Mouse (Mus musculus) cerebellum, adult 9-11 months (tissue): ENCODE results near the gene Gpd2.

Experiments used
- DNase-seq: peaks from one replicate; pipeline ENCODE4 v3.0.0; 2022

The Gpd2 gene

DNA sequence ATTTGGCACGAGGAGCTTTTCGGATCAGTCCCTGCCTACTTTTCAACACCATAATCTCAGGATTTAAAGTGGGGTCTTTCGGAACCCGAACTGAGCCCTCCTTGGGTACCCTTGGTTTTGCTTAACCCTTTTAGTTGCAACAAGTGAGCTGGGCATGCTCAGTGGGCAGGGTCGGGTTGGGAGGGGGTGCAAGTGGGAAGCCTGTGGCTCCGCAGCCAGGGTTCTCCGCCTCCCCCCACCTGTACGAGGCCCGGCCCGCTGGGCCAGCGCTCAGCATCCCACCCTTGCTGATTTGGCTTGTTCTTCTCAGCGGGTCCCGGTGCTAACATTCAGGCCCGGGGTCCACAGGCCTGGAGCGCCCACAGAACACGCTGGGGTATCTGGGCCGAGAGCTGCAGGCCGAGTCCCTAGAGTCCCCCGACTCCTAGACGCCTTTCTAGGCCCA, at the start of gene Gpd2:
Gene Gpd2, plus strand, starts transcription at position 161 of the 445 bp plus-strand sequence.
- DNase-seq, result no peak

GRCm38 (mm10) chr2:57188237-57188636, 49.2 kb upstream of the Gpd2 start:
- DNase-seq, result no peak

DNA sequence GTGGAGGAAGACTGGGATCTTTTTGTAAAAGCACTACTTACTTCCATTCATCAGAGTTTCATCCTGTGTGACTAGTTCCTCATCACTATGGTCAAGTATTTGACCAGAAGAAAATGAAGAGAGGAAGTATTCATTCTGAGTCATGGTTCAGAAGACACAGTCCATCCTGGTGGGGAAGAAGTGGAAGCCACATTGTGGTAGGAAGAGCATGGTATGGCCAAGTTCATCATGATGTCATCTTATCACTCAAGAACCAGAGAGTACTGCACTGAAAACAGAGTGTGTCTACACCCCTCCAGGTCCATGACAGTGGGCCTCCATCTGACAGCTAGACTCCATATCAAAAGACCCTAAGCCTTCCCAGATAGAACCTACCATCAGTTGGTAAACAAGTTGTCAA, 46.6 kb upstream of the Gpd2 start:
- no peak for DNase-seq

DNA sequence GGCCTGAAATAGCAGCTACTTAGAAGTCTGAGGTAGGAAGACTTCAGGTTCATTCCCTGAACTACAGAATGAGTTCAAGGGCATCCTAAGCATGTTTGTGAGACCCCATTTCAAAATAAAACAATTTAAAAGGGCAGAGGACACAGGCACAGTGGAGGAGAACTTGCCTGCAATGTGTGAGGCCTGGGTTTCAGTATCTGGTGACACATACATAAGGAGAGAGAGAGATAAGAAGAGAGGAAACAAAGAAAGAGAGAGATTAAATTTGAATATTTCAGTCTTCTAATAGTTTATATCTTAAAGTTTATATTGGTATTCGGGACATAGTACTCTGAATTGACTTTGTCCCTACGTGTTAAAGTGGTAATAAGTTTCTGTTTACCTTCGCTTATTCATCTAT, 38.4 kb upstream of the Gpd2 start:
- no peak for DNase-seq

- DNase-seq, result no peak
These were observed 28.9 kb upstream of the Gpd2 start for GRCm38 (mm10) chr2:57208472-57209083.

- no peak for DNase-seq
These were observed 26.1 kb upstream of the Gpd2 start for GRCm38 (mm10) chr2:57211049-57212001.

DNA sequence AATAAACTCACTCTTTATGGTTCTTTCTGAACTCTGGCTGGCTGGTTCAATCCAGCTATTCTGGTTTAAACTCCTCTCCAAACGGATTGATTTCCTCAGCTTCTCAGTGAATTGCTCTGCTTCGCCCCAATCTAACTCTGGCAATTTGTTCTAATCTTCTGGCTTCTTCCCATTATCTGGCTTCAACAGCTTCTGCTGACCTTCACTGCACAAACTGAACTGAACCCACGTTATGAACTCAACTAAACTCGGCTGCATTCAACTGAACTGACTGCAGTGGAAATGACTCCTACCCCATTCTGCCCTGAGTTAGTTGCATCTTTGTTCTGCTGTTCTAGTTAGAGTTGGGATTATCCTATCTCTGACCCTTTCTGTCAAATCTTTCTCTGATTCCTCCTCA, 24.1 kb upstream of the Gpd2 start:
- DNase-seq, result no peak

DNA sequence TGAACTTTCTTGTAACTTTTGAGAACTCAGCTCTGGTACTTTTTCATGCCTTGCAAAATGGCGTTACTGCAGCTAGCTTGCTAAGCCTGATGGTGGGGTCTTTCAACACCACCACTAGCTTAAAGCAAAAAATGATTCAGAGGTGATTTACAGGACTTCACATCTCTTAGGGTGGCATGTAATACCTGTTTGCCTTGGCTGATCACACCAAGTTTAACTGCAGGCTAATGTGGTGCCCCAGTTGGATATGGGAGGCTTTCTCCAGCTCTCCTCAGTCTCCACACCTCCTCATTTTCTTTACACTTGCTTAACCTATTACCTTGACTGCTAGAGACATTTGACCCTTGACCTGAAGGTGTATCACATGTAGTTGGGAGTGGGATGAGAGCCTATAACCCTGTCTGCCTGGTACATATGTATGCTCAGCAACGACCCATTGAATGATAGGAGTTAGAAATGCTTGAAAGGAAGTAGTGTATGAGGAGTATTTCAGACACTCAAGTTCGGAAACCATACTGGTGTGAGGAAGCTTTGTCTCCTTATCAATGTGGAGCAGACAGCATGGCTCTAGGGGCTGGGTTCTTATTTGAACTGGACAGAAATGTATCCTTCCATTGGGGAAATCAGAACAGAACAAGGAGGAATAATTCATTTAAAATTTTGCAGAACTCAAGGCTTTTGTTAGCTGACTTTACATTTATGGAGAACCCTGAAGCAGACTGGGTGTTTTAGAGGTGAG, 14.0 kb upstream of the Gpd2 start:
- no peak for DNase-seq

- no peak for DNase-seq
These were observed 12.2 kb upstream of the Gpd2 start for GRCm38 (mm10) chr2:57225236-57225635.

GRCm38 (mm10) chr2:57227425-57227824, 10.0 kb upstream of the Gpd2 start:
- DNase-seq, result peak; percentile 78

- DNase-seq, result no peak
These were observed 7.7 kb upstream of the Gpd2 start for GRCm38 (mm10) chr2:57229647-57230240.

DNA sequence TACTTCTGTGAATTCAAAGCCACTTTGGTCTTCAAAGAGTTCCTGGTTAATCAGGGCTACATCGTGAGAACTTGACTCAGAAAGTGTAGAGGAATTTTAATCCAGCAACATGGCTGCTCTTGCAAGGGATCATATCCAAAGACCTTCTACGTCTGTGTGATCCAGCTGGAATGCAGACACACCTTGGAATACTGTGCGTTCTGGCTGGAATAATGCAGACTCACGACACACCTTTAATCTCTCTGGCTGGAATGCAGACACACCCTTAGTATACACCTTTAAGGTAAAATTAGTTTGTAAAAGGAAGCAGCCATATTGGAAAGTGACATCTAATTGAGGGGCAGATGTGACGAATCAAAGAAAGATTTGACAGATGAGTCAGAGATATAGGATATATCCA, 6.0 kb upstream of the Gpd2 start:
- DNase-seq, result no peak

DNA sequence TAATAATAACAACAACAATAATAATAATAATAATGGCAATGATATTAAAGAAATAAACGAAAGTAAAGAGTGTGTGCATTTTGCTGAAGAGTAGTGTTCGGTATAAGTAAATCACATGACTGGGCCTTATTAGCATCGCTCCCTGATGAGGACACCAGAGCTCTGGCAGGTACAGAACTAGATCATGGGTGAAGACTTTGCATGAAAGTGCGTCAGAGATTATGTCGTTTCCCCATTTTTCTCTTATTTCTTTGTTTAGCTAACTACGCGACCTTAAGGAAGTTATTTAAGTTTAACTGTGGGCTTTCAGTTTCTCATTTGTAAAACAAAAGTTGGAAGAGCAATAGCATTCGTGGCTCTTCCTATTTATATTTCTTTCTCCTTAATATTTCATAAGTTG, 5.1 kb upstream of the Gpd2 start:
- no peak for DNase-seq

- DNase-seq, result no peak
These were observed 1.2 kb upstream of the Gpd2 start for GRCm38 (mm10) chr2:57236246-57236645.

DNA sequence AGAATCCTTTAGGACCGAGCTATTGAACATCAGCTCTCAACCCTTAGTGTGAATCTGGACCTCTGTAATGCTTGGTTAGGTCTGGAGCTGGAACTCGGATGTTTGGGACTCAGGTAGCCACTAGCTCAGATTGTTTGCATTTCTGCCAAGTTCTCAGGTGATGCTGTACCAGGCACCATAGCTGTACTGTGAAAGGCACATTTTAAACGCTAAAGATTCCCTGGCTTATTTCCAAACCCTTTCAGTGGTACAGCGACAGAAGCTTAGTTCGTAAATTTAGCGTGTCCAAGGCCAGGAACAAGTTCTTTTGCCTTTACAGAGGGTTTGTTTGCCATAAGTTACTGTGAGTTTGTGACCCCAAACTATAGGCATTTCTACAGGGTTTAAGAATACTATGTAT, 409 bp upstream of the Gpd2 start:
- no peak for DNase-seq

DNA sequence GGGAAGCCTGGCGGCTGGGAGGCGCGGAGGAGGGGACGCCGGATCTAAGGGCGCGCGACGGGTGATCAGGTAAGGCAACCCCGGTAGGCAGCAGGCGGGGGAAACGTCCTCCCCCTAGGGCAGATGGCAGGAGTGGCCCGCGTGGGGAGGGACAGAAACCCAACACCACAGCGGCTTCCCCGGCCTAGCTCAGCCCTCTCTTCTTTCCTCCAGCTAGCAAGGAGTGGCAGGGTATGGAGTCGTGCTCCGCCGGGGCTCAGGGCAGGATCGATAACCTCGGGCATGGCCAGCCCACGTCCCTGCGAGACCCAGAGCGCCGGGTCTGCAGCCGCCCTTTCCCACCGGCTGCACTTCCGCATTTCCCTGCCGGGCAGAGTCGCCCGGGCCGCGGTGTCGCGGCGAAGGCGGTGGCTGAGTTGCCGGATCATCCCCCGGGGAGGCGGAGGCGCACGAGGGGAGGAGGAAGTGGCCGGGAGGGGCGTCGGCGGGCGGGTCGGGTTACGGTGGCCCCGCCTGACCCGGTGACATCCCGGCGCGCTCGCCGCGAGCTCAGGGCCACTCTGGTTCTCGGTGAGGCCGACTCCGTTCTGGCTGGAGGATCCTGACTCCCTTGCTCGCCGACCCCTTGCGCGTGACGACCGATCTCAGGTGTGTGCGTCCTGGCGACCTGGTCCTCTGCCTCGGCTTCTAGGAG, 632 bp downstream of the Gpd2 start:
- DNase-seq, result peak; percentile 86

- DNase-seq, result no peak
These were observed 1.3 kb downstream of the Gpd2 start for GRCm38 (mm10) chr2:57238614-57239165.

DNA sequence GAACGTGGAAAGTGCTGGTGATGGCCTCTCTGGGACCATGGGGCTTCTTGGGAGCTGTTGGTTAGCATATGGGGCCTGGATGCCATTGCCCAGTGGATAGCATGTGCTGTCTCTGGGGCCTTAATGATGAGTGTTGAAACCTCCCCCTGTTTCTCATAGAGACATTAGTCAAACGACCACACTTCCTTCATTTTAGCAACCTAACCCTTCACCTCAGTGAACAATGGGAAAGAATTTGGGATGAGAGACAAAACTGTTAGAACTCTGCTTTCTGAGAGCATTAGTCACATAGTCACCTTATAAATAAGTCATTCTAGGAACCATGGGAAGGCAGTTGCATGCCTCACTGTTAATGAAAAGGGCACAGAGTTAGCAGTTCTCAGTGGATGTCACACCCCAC, 1.9 kb downstream of the Gpd2 start:
- DNase-seq, result no peak

- no peak for DNase-seq
These were observed 6.6 kb downstream of the Gpd2 start for GRCm38 (mm10) chr2:57243987-57244386.

DNA sequence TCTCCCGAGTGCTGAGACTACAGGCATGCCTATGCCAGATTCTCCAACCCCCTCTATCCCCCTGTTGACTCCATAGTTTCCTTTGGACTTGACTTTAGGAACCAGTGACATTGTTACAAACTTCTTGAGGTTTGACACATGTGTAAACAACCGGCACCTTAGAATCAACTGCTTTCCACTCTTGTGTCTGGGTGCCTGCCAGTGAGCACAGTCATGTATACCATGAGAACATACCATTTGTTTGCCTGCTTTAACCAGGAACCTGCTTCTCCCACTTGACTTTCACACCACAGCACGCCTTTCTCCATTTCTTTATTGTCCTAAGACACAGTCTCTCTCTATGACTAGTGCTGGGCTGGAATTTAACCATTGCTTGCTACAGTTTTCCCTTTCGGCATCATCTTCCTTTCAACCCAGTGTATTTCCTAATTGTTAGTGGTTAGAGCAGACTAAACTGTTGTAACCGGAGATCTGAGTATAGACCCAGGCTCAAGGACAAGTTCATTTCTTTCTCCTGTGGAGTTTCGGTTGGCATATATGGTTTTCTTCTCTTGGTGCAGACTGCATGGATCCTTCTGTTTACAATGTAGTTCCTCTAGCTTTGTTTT, 8.4 kb downstream of the Gpd2 start:
- DNase-seq, result no peak

DNA sequence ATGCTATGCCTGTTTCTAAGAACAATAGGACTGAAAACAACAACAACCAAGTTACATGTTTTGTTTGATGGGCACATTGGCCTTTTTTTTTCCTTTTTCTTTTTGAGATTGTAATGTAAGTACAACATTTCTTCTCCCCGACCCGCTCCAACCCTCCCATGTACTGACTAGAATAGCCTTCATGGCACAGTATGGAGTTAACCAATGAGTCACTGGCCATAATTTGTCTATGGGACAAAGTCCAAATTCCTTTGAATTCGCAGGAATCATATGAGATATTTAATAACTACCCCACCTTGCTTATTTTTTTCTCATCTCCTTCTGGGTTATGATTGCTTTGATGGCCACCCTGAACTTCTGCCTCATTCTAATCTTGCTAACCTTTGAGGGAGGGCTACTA, 12.7 kb downstream of the Gpd2 start:
- DNase-seq, result no peak
